Mouse (Mus musculus) ES-Bruce4 (cell line): Measurements from ENCODE around the gene Taar8b.

Experiments
- CTCF ChIP-seq: IDR thresholded peaks from one replicate; pipeline ENCODE4 v1.8.1; 2011; ENCODE audit warnings: low read depth, low read length
- POLR2A ChIP-seq: IDR thresholded peaks from one replicate; pipeline ENCODE4 v1.8.1; 2011; ENCODE audit warnings: low read length; ENCODE audit not compliant: insufficient read depth

DNA sequence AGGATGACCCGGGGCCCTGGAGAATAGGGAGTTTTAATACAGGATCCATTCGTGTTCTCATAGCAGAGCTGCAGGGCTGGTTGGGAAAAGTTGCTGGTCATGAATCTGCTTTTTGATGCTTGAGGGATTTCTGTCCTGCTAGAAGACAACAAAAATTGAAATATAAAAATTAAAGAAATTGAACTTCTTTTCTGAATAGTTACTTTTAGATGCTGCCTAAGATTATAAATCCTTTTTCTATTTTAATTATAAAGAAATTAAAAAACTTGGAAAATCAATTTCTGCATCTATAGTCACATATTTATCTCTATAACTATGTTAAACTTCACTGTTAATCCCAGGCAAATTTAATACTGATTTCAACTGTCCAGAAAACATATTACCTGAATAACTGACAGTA is at the start of gene Taar8b:
- TF ChIP-seq CTCF (no peak), POLR2A (no peak)
